Mouse (Mus musculus) intestine, postnatal 0 days (tissue): ENCODE data around the gene Phactr2. TPM values are rescaled to one million over a fixed set of nuclear protein-coding genes. Genes with fewer than 3 reads are reported as not detected.

Source experiments
- ATAC-seq: fragments of 200-750 bp; cut with Nextera tagmentation; 2 replicates; pipeline ENCODE4 v1.8.0; 2017; ENCODE audit warnings: mild to moderate bottlenecking, moderate TSS enrichment, moderate library complexity
- H3K27ac ChIP-seq: fragments of 300-500 bp; sonication (generic); 2 replicates; pipeline ENCODE4 v1.5.1; 2014; ENCODE audit warnings: mild to moderate bottlenecking, low read depth, low read length, moderate library complexity
- H3K27me3 ChIP-seq: fragments of 300-500 bp; sonication (generic); replicated peaks from 2 replicates; pipeline ENCODE4 v1.6.1; 2014; ENCODE audit warnings: low read length, mixed read lengths; ENCODE audit not compliant: control insufficient read depth, insufficient read depth
- H3K36me3 ChIP-seq: fragments of 300-500 bp; sonication (generic); 2 replicates; pipeline ENCODE4 v1.6.1; 2014; ENCODE audit warnings: mild to moderate bottlenecking, moderate library complexity; ENCODE audit not compliant: control insufficient read depth, insufficient read depth
- H3K4me1 ChIP-seq: fragments of 300-500 bp; sonication (generic); replicated peaks from 2 replicates; pipeline ENCODE4 v1.6.1; 2014; ENCODE audit warnings: antibody characterized with exemption, low read length, mixed read lengths; ENCODE audit not compliant: control insufficient read depth, insufficient read depth
- H3K4me2 ChIP-seq: fragments of 300-500 bp; sonication (generic); replicated peaks from 2 replicates; pipeline ENCODE4 v1.6.1; 2014; ENCODE audit warnings: low read depth, mild to moderate bottlenecking, moderate library complexity
- H3K4me3 ChIP-seq: fragments of 300-500 bp; sonication (generic); 2 replicates; pipeline ENCODE4 v1.5.1; 2014; ENCODE audit warnings: low read depth, low read length
- H3K9ac ChIP-seq: fragments of 300-500 bp; sonication (generic); 2 replicates; pipeline ENCODE4 v1.6.1; 2014; ENCODE audit warnings: mild to moderate bottlenecking, low read depth, low read length
- H3K9me3 ChIP-seq: fragments of 300-500 bp; sonication (generic); 2 replicates; pipeline ENCODE4 v1.6.1; 2016; ENCODE audit warnings: mixed run types; ENCODE audit not compliant: control insufficient read depth
- CTCF ChIP-seq: sonication (generic); IDR thresholded peaks from 2 replicates; pipeline ENCODE4 v1.5.1; 2016; ENCODE audit warnings: low read depth, mild to moderate bottlenecking, control low read depth, antibody characterized with exemption, moderate library complexity
- WGBS: fragments of 180-500 bp; shearing (Covaris S2); extraction: QIAGEN DNeasy Blood & Tissue Kit; methylation state at CpG from one replicate; pipeline ENCODE4 v1.1.7; 2014; 5-methylcytosine and 5-hydroxymethylcytosine counted together
- polyA plus RNA-seq: library from polyadenylated mRNA; unstranded; fragments of >200 nt; fragmentation: Nextera tagmentation; extraction: Ambion mirVana; gene quantifications from 2 replicates; pipeline ENCODE4 v1.2.1, GENCODE M21; 2015

Phactr2 gene
- polyA plus RNA-seq, 1 experiment from 2014 or later: 12.3 TPM

DNA sequence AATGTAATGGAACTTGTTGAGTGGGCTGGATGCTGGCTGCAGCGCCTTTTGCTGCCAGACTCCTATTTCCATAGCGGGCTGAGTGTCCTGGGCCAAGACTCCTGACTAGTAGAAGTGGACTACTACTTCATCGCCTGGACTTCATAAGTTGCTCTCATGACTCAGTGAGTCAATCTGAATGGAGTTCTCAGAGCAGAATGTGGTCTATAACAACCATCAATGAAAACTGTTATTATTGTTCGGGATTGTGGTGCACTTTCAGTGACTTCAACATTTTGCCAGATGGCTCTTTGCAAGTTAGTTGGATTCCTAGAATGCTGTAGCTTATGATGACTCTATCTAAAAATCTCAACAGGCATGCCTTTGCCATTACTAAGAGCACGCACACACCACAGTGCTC, 185.9 kb downstream of the Phactr2 start:
- Histone ChIP-seq H3K36me3 (peaks cover 6% of the 10 kb centered on the region; the same call in 1 of the 2 replicates), H3K4me1 (no peaks in the 10 kb centered on the region), H3K9ac (no peak overlapping the region), H3K4me3 (no peak overlapping the region), H3K27ac (no peak overlapping the region), H3K27me3 (no peaks in the 10 kb centered on the region), H3K4me2 (no peak overlapping the region), H3K9me3 (no peaks in the 10 kb centered on the region)
- no peak for ATAC-seq
- TF ChIP-seq CTCF: no peak
- WGBS: 91% methylated on average over 5 of the region's 5 CpGs

DNA sequence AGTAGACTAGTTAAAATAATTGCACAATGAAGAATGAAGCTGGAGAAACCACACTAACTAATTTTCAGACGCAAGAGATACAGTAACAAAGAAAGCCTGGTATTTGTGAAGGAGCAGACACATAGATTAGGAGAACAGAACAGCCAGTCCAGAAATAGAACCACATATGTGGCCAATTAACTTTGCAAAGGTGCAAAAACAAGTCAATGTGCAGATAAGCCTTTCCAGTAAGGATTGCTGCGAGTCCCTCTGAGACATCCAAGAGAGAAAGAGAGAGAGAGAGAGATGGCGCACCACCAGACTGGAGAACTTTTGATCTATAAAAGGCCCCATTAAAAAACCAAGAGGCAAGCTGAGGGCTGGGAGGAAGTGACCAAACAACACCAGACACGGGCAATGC, 190.8 kb downstream of the Phactr2 start:
- no peak overlapping the region for H3K27ac ChIP-seq
- no peak overlapping the region for H3K9ac ChIP-seq
- no peaks in the 10 kb centered on the region for H3K9me3 ChIP-seq
- H3K36me3 ChIP-seq: peaks cover 3% of the 10 kb centered on the region; the same call in 1 of the 2 replicates
- 80% methylated on average over 4 of the region's 4 CpGs for WGBS
- no peak for ATAC-seq
- H3K4me2 ChIP-seq: no peak overlapping the region
- H3K4me1 ChIP-seq: no peaks in the 10 kb centered on the region
- TF ChIP-seq CTCF: no peak
- H3K4me3 ChIP-seq: no peak overlapping the region
- H3K27me3 ChIP-seq: no peaks in the 10 kb centered on the region

DNA sequence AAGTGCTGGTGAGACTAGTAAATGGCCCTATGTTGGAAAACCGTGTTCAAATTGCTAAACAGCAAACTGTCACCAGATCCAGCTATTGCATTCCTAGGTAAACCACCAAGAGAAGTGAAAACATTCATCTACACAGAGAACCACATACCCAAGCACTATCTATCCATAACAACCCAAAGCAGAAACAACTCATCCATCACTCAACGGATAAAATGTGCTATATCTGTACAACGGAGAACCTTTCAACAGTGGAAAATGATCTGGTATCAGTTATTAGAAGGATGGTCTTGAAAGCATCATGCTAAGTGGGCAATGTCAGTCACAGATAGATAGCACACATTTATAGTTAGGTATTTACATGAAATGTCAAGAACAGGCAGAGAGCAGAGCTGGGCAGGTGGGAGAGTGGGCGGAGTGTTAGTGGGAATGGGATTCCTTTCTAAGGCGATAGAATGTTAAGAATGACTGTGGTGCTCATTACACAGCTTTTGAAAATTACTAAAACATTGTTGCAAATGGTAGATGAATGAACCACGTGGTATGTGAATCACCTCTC, 193.8 kb downstream of the Phactr2 start:
- Histone ChIP-seq H3K4me2 (no peak overlapping the region), H3K27ac (no peak overlapping the region), H3K27me3 (no peaks in the 10 kb centered on the region), H3K4me1 (no peaks in the 10 kb centered on the region), H3K9ac (no peak overlapping the region), H3K9me3 (no peaks in the 10 kb centered on the region), H3K36me3 (peaks cover 3% of the 10 kb centered on the region; the same call in 1 of the 2 replicates), H3K4me3 (no peak overlapping the region)
- 73% methylated on average over 6 of the region's 6 CpGs for WGBS
- no peak for ATAC-seq
- no peak for TF ChIP-seq CTCF

DNA sequence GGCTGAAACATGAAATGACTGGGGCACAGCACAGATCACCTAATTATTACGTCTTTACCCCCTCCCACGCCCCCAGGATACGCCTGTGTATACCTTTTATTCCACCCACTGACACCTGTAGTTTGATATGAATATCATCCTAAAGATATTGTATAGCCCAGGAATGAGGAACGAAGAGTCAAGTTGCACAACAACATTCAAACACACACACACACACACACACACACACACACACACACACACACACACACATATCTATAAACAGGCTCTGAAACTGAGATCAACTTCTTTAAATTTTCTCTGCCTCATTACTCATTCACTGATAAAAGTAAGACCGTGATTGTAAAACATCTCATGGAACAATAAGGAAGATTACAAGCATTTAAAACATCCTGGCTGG, 197.9 kb downstream of the Phactr2 start:
- no peak overlapping the region for H3K27ac ChIP-seq

DNA sequence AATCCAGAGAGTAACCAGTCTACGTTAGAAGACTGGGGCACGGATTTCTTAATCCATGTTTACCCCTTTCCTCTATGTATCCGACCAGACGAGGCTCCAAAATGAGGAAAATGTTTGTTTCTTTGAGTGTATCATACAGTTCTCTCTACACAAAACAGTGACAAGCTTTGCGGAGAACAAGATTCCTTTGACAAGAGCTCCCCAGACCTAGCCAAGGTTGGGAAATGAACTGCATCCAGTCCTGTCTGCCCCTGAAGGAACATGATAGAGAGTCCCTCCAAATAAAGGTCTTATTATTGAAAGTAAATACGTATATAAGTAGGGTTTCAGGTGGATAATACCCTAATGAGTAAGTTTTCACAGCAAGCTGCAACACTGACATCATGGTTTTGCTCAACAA, 199.1 kb downstream of the Phactr2 start:
- Histone ChIP-seq H3K36me3 (no peaks in the 10 kb centered on the region), H3K9me3 (no peaks in the 10 kb centered on the region), H3K27me3 (no peaks in the 10 kb centered on the region), H3K4me3 (no peak overlapping the region), H3K27ac (no peak overlapping the region), H3K4me1 (no peaks in the 10 kb centered on the region), H3K4me2 (no peak overlapping the region), H3K9ac (no peak overlapping the region)
- TF ChIP-seq CTCF: peak; percentile 39
- no peak for ATAC-seq
- WGBS: 77% methylated on average over 6 of the region's 6 CpGs

More for the DNA sequence above, 197.9 kb downstream of the Phactr2 start:
- no peaks in the 10 kb centered on the region for H3K9me3 ChIP-seq
- 64% methylated on average over 5 of the region's 5 CpGs for WGBS
- no peak overlapping the region for H3K4me2 ChIP-seq
- no peak overlapping the region for H3K4me3 ChIP-seq
- H3K36me3 ChIP-seq: no peaks in the 10 kb centered on the region
- TF ChIP-seq CTCF: no peak
- no peak for ATAC-seq
- no peaks in the 10 kb centered on the region for H3K4me1 ChIP-seq
- H3K27me3 ChIP-seq: no peaks in the 10 kb centered on the region
- no peak overlapping the region for H3K9ac ChIP-seq

DNA sequence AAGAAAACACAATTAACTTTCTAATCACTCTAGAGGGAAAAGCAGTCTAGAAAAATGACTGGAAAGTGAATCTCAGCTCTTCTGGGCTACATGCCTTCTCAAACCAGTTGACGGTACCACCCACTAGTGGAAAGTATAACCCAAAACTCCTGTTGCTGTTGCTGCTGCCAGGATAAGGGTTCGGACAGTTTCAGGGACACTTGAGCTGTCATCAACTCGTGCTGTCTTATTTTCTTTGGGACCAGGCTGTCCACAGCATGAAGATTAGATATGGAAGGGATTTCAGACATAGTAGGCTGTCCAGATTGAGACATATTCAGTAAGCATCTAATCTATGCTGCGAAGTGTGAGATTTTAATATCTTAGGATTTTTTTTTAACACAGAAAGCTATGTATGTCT, 199.5 kb downstream of the Phactr2 start:
- no peaks in the 10 kb centered on the region for H3K4me1 ChIP-seq
- H3K36me3 ChIP-seq: 0 out of 2 replicates have a peak, but pooled peaks cover 2% of the 10 kb centered on the region
- H3K27me3 ChIP-seq: no peaks in the 10 kb centered on the region
- no peaks in the 10 kb centered on the region for H3K9me3 ChIP-seq
- no peak for TF ChIP-seq CTCF
- no peak overlapping the region for H3K9ac ChIP-seq
- no peak overlapping the region for H3K27ac ChIP-seq
- no peak overlapping the region for H3K4me2 ChIP-seq
- no peak overlapping the region for H3K4me3 ChIP-seq
- ATAC-seq: no peak
- 84% methylated on average over 4 of the region's 4 CpGs for WGBS

DNA sequence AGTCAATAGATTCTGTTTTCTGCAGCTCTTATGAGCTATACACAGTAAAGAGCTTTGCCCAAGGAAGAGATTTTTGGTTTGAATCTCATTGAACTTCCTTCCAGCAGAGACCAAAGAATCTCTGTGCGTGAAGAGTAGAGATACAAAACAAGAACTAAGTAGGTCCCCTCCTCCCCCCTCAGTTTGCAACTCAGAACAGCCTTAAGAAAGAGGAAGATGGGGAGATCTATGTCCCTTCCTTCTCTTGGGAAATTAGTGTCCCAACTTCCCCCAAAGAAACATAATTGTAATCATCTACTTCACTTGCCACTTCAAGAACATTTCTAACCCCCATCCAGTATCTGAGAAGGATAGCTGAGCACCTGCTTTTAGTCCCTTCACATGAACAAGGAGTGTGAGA, 200.5 kb downstream of the Phactr2 start:
- no peak overlapping the region for H3K27ac ChIP-seq
- WGBS: 88% methylated on average over 1 of the region's 1 CpGs
- ATAC-seq: no peak
- no peak overlapping the region for H3K4me2 ChIP-seq
- no peaks in the 10 kb centered on the region for H3K27me3 ChIP-seq
- H3K4me3 ChIP-seq: no peak overlapping the region
- no peak for TF ChIP-seq CTCF
- H3K9me3 ChIP-seq: no peaks in the 10 kb centered on the region
- H3K36me3 ChIP-seq: 0 out of 2 replicates have a peak, but pooled peaks cover 6% of the 10 kb centered on the region
- no peak overlapping the region for H3K9ac ChIP-seq
- no peaks in the 10 kb centered on the region for H3K4me1 ChIP-seq
